Mouse (Mus musculus): ENCODE measurements around the gene Ccdc24.

DNA sequence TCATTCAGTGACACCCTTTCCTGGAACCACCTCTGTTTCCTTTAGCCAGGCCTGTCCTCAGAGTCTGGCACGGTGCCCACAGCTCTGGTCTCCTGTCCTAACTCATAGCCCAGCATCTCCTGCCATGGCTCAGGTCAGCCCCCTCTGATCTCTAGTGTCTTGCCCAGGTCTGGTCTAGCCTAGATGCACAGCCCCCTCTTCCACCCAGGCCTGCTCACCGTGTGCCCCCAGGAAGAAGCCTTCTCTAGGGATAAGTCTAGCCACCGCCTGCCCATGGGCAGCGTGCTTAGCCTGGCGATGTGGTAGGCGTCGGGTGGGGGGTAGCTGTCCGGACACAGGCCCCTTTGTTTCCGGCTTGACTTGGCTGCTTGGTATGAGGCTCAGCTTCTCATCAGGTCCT, 17.2 kb downstream of the Ccdc24 start:
- TF ChIP-seq CTCF (IDR thresholded peaks at IDR 0.05; ENCODE audit: low read depth), result no peak
- TF ChIP-seq EP300 (IDR thresholded peaks at IDR 0.05; ENCODE audit: low read depth), result no peak
